Mouse (Mus musculus) heart, postnatal 10 days (tissue): ENCODE results near the gene Entpd7. TPM values are rescaled to one million over a fixed set of nuclear protein-coding genes. Genes with fewer than 3 reads are reported as not detected.

Experiments used
- DNase-seq, 2 experiments: peaks; one replicate each; pipeline ENCODE4 v3.0.0; 2021
- intact Hi-C: fragments of 180-260 bp; cut with DNase I; formaldehyde crosslinking; loops from one replicate; pipeline ENCODE4 v1.15.1; 2025
- total RNA-seq, 2 experiments: library from RNA; stranded (reverse); gene quantifications; 2 replicates each; pipeline ENCODE4 v1.2.3; 2021

Gene Entpd7
- total RNA-seq, 2 experiments from 2014 or later: 5.4 to 5.7 TPM

DNA sequence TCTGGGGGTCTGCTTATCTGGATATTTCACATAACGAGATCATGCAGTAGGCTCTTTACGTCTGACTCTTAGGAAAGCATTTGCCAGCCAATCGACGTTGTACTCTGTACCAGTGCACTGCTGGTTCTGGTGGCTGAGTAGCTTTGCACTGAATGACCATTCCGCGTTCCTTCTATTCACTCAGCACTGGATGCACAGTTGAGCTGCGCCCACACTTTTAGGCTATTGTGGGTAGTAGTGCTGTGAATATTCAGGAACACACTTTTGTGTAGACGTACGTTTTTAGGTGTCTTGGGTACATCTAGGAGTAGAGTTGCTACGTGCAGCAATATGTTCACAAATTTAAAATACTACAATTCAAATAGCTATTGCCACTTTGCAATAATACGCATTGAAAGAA lies 30.6 kb downstream of the Entpd7 start:
- no peak for DNase-seq

DNA sequence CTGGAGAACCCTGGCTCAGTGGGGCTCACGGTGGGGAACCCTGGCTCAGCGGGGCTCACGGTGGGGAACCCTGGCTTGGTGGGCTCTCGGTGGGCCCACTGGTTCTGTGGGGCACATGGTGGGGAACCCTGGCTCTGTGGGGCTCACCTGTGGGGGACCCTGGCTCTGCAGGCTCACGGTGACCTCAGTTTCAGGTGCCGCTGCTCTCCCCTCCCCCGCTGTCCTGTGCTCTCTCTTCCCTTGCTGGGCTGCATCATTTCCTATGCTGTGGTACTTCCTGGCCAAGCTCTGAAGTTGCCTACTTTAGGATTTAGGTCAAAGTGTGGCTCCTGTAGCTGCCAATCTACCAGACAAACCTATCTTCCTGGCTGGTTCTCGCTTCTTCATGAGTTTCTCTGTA lies 33.4 kb downstream of the Entpd7 start:
- intact Hi-C loops: no loop called here
- DNase-seq: no peak

More for the DNA sequence above, 30.6 kb downstream of the Entpd7 start:
- intact Hi-C loops: no loop called here

DNA sequence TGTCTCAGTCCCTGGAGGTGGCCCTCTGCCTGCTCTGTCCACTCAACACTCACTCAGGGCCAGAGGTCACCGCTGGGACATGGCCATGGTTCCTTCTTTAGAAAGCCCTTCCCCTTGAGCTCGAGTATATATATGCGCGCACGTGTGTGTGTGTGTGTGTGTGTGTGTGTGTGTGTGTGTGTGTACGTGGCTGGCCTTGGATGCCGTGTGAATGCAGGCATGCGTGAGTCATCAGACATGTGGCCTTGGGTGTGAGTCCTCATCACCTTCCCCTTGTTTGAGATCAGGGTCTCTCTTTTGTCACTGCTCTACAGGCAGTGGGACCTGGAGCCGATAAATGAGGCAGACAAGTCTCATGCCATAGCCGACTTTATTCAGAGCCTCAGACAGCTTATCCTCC lies 34.0 kb downstream of the Entpd7 start:
- DNase-seq: no peak
- intact Hi-C loops: no loop called here

DNA sequence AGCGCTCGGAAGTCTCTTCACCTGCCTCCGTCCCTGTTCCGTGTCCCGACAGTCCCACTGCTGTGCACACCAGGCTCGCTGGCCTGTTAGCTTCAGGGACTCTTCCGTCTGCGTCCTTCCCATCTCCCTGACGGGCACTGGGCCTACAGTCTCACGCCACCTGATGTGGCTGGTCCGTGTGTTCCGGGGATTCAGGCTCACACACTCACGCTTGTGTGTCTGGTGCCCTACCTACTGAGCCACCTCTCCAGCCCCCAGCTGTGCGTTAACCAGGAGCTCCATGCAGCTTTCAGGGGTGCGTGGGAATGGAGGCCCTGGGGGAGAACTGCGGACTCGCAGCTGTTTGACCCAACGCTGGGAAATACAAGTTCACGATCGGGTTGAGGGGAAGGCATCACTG lies 34.7 kb downstream of the Entpd7 start:
- intact Hi-C loops: no loop called here
- no peak for DNase-seq

DNA sequence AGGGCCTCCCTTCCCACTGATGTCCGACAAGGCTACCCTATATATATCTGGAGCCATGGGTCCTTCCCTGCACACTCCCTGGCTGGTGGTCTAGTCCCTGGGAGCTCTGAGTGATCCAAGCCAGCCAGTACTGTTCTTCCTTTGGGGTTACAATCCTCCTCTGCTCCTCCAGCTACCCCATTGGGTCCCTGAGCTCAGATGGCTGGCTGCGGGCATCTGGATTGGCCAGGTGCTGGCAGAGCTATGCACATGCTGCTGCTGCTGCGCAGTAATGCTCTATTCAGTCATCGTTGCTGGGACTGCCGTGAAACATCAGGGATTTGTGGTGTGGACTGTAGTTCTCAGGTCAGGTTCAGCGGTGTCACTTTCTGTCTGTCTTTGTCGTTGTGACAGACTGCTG lies 35.3 kb downstream of the Entpd7 start:
- intact Hi-C loops: no loop called here
- DNase-seq: no peak

DNA sequence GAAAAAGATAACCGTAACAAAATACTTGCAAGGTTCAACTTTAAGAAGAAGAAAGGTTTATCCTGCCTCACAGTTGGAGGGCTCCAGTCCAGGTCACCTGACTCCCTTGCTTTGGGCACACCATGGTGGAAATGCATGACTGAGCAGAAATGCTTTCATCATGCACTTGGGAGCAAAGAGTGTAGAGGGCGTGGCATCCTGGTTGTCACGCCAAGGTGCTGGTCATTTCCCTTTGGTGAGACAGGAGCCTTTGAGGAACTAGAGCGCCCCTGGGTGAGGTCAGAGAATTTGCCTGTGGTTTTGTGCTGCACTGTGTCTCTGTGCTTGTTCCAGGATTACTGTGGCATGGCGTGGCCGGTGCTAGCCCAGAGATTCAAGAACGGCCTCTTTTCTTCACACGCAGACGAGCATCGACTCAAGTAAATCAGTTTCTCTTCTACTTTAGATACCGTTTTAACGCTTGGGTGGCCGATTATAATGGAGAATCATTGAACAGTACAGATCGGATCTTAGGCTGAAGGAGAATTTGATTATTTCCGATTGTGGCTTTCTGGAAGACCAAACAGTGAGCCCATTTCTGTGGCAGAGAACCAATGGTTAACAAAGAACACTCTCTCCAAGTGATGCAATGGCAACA lies 37.2 kb downstream of the Entpd7 start:
- DNase-seq: no peak
- intact Hi-C loops: no loop called here

DNA sequence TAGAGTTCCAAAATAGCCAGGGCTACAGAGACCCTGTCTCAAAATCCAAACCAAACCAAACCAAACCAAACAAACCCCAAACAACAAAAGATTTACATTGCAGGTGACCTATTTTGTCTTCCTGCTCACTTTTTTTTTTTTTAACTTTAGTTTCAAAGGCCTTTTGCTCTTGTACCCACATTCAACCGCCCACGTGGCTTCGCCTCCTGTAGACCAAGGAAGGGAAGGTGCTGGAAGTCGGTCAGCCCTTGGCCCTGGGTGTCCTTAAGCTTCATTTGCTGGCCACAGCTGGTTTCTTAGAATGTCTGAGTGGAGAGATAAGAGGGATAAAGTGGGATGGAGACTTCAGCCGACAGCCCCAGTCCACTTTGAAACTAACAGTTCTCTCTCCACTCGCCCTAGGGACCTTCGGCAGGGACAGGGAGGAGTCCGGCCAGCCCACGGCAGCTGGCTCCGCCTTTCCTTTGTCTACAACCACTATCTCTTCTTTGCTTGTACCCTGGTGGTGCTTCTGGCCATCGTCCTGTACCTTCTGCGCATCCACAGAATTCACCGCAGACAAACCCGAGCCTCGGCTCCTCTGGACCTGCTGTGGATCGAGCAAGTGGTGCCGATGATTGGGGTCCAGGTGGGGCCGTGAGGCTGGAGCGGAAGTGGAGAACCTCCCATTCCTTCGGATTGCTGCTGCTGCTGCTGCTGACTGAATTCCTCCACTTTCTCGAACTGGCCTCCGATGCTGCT lies 40.0 kb downstream of the Entpd7 start:
- peak; percentile 45 to 51 for DNase-seq
- intact Hi-C loops: no loop called here

DNA sequence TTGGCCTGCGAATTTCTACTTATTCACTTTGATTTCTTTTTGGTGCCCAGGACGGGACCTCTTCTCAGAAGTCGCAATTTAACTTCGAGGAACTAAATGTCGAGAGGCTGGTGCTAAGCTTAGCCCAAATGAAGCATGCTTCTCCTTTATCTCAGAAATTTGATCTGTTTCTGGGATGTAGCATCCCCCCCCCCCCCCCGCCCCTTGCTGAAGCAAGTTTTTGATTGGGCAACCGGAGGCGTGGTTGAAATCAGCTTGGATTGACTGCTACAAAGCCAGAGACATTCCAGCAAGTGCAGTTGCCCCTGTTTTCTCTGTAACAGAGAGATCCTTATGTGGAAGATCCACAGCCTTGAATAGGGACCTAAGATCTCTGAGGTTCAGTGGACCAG lies 40.6 kb downstream of the Entpd7 start:
- intact Hi-C loops: no loop called here
- DNase-seq: peak in 1 of 2 experiments; percentile 18

DNA sequence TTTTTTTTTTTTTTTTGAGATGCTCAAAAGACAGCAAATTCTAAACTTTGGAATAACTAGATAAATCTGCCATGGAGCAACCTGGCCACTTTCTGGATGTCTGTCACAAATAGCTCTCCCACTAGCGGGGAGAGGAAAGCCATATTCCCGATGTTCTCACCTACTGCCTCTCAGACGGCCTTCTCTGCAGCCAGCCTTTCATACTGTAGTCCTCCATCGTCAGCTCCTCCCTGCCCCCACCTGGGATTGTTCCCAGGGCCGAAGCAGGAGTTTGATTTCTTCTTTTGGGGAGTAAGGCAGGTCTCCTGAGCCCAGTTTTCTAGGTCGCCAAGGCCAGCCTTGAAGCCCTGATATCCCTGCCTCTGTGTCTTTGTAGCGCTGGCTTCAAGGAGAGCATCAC lies 41.7 kb downstream of the Entpd7 start:
- no peak for DNase-seq
- intact Hi-C loops: no loop called here

DNA sequence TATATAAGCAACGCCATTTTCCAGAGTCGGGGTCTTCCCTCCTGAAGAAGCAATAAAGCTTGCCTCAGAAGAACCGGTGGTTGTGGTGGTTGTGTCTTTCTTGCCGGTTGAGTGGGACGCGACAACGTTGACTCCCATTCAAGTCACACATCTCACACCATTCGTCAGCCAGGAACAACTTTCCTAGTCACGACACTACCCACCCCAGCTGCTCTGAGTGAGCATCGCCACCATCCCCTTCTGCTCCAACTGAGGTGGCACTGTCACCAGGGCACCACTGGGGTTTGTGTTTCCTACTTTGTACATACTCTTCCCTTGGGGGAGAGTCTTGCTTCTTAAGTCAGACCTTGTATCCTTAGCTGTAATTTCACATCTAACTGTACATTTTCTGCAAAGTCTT lies 48.9 kb downstream of the Entpd7 start:
- DNase-seq: no peak
- intact Hi-C loops: no loop called here

DNA sequence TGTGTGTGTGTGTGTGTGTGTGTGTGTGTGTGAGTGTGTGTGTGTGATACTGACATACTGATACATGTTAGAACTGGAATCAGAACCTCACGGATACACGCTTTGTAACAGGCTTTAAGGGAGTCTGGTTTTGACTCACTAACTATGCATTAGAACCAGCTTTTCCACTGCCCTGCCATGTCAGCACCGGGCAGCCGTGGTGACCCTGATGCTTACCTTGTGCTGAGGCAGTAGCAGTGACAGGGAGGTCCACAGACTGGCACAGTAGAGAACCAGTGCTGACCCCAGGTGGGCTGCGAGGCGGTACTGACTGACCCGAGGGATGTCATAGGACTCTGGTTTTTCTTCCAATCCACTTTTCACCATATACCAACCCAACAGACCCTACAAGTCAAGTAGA lies 53.9 kb downstream of the Entpd7 start:
- intact Hi-C loops: no loop called here
- DNase-seq: no peak

DNA sequence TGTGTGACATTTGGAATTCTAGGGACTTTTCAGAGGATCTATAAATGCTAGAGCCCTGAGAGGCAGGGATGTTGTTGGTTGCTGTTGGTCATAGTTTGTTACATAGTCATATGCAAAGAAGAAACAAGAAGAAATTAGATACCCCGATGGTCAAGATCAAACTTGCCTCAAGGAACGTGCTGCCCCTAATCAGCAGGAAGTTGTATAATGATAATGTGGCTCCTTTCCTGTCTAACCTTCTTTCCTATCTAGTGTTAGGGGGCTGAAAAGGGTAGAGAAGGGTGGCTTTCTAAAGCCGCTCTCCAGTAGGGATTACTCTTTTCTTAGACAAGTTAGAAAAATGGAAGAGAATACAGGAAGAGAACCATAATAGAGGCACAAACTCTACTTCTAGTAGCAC lies 56.3 kb downstream of the Entpd7 start:
- no peak for DNase-seq
- intact Hi-C loops: no loop called here

DNA sequence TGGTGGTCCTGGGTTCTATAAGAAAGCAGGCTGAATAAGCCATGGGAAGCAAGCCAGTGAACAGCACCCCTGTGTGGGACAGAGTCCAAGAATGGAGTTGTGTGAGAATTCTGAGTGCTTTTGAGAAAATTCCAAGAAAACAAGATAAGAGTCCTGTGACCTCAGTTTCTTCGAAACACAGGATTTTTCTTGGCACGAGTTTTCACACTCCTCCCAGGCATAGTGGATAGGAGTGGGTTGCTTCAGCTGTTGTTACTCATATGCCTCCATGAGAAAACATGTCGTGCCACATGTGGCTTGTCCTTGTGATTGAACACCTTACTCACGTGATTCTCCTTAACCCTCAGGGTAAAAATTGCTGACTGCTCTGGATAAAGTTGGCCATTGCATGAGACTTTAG lies 58.4 kb downstream of the Entpd7 start:
- intact Hi-C loops: no loop called here

DNA sequence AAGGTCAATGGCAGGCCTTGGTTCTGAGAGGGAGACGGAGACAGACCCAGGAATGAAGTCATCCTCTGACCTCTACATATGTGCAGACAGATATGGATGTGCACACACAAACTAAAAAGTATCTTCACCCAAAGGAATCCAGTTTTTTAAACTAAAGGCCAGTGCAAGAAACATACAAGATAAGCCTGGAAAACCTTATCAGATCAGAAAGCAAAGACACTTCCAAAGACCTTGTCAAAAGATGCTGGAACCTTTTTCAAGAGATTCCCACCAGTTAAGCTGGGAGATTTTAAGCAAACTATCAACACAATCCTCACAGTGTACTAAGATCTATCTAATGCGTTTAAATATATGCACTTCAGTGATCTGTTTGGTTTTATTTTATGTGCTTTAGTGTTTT lies 60.5 kb downstream of the Entpd7 start:
- intact Hi-C loops: loop anchor here (5.0 kb wide), 1 partner anchor 182 kb away; no protein-coding TSS in a partner anchor
- DNase-seq: no peak

More for the DNA sequence above, 58.4 kb downstream of the Entpd7 start:
- no peak for DNase-seq

DNA sequence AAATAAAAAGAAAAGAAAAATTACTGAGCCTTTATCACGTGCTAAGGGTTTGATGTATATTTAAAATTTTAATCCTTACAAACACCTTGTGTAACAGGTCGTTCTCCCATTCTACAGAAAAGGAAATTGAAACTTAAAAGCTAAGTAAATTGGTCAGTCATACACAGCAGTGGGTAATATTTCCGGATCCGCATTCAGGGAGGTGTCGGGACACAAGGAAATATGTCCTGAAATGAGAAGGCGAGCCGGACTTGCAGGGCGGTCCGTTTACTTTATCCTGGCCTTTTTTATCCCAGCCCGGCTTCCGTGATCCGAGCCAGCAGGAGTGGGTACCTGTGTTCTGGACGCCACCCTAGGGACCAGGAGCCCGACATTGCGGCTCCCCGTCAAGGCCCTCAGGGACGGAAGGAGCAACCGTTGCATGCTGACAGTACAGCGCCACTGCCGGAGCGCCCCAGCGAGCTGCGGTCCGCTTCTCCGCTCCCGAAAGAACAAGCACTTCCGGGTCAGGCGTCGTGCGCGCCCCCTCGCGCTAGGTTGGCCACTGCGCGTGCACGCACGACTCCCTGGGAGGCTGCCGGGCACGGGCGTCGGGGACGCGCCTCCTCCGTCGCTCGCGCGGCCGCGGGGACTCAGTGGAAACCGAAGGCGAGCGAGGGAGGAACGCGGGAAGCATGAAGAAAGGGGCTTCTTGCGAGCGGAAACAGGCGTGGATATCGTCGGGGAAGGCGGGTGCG lies 63.2 kb downstream of the Entpd7 start, which contains the start of the genes Cutc and Cox15:
Gene Cutc, plus strand, starts transcription at position 508 of the 737 bp plus-strand sequence.
Gene Cox15, minus strand, starts transcription at position 512 of the 737 bp plus-strand sequence.
- intact Hi-C loops: loop anchor here (2.0 to 5.0 kb wide), 3 partner anchors 62 to 180 kb away; no protein-coding TSS in a partner anchor

DNA sequence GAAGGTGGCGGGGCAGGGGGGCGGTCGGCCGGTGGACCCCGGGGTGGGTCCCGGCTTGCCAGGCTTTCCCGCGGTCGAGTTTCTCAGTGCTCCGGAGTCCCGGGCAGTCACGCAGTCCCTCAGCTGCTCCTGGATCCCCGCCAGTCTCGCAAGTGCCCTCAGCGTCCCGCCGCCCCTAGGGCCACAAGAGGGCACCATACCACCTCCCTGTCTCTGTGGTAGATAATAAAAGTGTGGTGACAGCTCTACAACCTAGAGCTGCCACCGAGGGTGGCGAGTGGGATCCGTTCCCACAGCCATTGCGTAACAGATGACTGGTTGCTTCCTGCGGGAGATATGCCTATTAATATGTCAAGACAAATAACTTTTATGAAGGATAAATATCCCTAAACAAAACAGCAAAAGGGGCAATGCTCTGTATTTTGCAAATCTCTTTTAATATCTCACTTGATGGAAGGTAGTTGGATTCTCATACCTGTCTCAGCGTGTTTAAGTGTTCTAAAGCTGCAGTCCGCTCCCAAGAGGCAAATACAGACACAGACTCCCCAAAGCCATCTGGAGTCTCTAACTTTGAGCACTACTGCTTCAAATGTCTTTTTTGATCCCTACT lies 63.9 kb downstream of the Entpd7 start:
- intact Hi-C loops: loop anchor here (2.0 to 5.0 kb wide), 3 partner anchors 63 to 179 kb away; no protein-coding TSS in a partner anchor
- DNase-seq: peak; percentile 93

More for the DNA sequence above, 63.2 kb downstream of the Entpd7 start, which contains the start of the genes Cutc and Cox15:
- peak; percentile 98 to 99 for DNase-seq

DNA sequence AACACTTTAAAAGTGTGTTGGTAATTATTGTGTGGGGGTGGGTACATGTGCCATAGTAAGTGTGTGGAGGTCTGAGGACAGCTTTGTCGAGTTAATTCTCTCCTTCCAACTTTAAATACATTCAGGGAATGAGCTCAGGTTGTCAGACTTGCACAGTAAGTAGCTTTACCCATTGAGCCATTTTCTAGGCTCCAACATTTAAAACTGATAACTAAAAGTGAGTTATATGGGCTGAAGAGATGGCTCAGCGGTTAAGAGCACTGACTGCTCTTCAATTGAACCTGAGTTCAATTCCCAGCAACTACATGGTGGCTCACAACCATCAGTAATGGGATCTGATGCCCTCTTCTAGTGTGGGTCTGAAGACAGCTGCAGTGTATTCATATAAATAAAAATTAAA lies 64.8 kb downstream of the Entpd7 start:
- no peak for DNase-seq
- intact Hi-C loops: loop anchor here (5.0 kb wide), 1 partner anchor 178 kb away; no protein-coding TSS in a partner anchor

DNA sequence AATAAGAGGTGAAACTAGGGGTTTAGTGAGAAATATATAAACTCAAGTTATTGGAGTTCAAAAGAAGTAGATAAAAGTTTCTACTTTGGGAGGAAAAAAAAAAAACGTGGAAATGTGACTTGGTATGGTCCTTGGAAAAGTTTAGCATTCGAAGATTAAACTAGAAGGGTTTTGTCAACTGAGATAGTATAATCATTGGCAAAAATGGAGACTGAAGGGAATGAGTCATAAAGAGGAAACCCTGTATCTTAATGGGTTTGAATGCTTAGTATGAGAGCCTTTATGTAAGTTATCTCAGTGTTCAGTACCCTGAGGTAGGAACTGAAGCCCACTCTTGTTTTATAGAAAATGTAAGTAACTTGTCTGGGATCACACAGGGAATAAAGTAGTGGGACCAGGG lies 65.4 kb downstream of the Entpd7 start:
- DNase-seq: no peak
- intact Hi-C loops: loop anchor here (5.0 kb wide), 1 partner anchor 177 kb away; no protein-coding TSS in a partner anchor

DNA sequence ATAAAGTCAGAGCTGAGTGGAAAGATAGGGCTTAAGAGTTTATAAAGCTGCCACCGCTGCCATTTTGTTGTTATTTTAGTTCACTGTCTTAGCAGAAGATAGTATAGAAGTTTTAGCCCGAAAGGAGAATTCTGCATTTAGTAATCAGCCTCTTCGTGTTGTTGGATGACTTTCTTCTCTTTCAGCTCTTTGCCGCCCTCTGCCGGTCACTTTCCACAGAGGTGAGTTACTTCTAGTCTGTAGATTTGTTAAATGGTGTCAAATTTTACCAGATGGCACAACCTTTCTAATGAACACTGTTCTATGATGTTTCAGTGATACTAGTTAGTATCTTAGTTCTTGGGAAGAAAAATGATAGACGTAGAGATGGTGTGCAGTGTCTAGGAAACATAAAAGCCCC lies 71.0 kb downstream of the Entpd7 start:
- DNase-seq: peak; percentile 73 to 86
- intact Hi-C loops: loop anchor here (2.0 kb wide), 1 partner anchor 130 kb away; no protein-coding TSS in a partner anchor

DNA sequence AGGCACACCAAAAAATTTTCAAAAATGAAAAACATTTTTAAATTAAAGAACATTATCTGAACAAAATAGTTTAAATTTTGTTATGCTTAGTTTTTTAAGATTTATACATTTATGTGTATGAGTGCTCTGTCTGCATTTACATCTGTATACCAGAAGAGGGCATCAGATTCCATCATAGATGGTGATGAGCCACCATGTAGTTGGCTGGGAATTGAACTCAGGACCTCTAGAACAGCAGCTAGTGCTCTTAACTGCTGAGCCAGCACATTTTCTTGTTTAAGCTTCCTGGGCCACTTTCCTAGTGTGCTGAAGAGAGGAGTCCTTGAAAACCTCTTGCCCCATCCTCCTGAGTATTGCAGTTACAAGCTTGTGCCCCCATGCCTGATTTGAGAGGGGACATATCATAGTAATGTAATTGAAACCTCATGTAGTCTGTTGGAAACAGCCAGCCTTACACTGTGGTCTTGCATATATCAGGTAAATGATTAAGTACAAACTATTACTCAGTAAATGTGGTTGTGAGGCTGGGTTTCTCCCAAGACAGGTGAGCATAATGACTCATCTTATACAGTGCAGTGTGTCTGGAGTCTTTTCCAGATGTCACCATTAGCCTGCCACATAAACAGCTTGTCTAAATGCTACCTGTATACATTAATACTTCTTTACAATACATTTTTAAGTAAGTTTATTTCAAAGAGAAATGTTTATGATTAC lies 72.2 kb downstream of the Entpd7 start:
- intact Hi-C loops: loop anchor here (2.0 kb wide), 1 partner anchor 131 kb away; no protein-coding TSS in a partner anchor
- no peak for DNase-seq
